Mouse (Mus musculus) liver, adult 2 months (tissue): ENCODE results near the gene Slc25a47.

Experiments used
- CTCF ChIP-seq: fragments of 200-500 bp; IDR thresholded peaks from 2 replicates; pipeline ENCODE4 v1.5.1; 2011; ENCODE audit warnings: low read depth, low read length, control low read depth
- POLR2A ChIP-seq: fragments of 200-500 bp; IDR thresholded peaks from 2 replicates; pipeline ENCODE4 v1.6.1; 2011; ENCODE audit warnings: low read length, control low read depth; ENCODE audit not compliant: insufficient read depth; ENCODE audit errors: extremely low read depth

DNA sequence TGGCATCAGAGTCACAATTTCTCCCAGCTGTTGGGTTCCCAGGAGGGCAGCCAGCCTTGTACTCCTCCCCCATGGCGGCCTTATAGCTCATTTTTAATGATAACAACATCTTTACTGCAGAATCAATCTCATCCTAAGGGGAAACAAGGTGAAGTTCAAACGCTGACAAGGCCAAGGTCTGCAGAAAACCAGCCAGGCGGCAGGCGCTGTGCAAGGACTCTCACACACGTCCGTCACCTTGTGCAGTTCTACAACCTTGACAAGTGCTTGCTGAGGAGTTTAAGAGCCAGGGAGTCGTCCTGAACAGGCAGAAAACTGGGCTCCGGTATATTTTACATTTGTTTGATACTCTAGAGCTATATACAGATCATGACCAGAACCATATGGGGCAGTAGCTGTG, 46.9 kb downstream of the Slc25a47 start:
- TF ChIP-seq POLR2A (no peak), CTCF (no peak)
